Mouse (Mus musculus) olfactory bulb, adult 2 months (tissue): Measurements from ENCODE around the gene Rnf167.

Experiments
- CTCF ChIP-seq: fragments of 200-500 bp; IDR thresholded peaks from 2 replicates; pipeline ENCODE4 v1.5.1; 2012; ENCODE audit warnings: low read depth, mild to moderate bottlenecking, low read length, moderate library complexity; ENCODE audit not compliant: insufficient read depth
- POLR2A ChIP-seq: fragments of 200-500 bp; IDR thresholded peaks from 2 replicates; pipeline ENCODE4 v1.6.1; 2012; ENCODE audit warnings: mild to moderate bottlenecking, low read depth, low read length, moderate library complexity; ENCODE audit not compliant: insufficient read depth

DNA sequence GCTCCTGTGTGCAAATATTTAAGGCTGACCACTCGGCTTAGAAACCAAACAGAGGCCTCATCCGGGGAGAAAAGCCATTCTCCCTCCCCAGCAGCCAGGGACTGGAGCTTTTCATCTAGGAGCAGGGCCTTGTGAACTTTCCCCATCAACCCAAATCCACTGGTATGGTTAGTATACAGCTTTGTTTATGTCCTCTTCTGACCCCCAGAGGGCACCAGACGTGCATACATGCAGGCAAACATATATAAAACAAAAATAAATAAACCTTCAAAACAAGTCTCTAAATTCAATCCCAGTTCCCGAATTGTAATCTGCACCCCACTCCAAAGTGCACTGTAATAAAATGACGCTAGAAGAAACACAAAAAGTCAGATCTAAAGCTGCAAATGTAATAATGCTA, 17.5 kb upstream of the Rnf167 start:
- TF ChIP-seq CTCF (no peak), POLR2A (no peak)
